Mouse (Mus musculus) mesoderm, embryonic 11.5 days (tissue): ENCODE measurements at regions not wholly inside any gene's neighbourhood (a gene's known extent, or its start where the extent isn't known, plus 50 kb on each side); places are given as distances from the start of the nearest gene placed in this dataset.
A peak's percentile ranks its signal among the peaks of the same experiment; 100 is the strongest.

ENCODE experiments used
- DNase-seq: peaks from one replicate; pipeline ENCODE4 v3.0.0-alpha.2; 2012; ENCODE audit warnings: low read depth, low spot score

DNA sequence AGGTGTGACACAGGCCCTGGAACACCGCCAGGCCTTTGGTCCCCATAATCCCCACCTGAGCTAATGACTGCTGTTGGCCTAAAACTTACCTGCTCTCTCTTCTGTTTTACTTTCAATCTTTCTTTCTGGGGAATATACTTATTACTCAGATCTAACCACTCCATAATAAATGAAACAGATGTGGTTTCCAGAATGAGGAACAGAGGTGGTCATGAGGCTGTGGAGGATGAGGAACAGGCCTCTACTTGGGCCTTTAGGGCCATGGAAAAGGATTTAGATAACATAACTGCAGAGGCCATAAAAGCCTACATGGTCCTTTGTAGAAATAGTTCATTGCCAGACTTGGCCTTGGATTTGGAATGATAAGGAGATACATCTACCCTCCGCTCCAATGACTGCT, 74.1 kb downstream of the B3gnt5 start:
- DNase-seq = no peak

DNA sequence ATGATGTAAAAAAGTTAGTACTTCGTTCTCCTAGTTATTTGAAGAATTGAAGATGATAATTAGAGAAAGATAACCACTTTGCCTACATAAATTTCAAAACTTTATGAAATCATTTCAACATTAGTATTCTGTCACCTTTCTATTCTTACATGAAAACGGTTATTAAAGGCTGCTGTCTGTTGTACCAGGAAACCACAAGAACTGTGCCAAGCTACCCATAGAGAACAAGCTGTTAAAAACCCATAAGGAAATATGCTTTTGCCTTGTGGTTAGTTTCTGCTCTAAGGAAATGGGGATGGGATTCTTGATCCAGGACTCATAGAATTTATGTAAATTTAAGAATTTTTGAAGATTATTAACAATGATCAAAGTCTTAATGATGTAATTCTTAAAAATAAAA, 74.7 kb downstream of the B3gnt5 start:
- no peak for DNase-seq

DNA sequence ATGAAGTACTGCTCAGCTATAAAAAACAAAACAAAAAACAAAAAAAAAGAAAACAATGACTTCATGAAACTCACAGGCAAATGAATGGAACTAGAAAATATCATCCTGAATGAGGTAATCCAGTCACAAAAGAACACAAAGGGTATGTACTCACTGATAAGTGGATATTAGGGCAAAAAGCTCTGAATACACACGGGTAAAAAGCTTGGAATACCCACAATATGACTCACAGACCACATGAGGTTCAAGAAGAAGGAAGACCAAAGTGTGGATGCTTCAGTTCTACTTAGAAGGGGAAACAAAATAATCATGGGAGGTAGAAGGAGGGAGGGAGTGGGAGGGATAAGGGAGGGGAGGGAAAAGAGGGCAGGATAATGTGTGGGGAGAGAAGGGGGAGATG, 79.8 kb downstream of the B3gnt5 start:
- no peak for DNase-seq

DNA sequence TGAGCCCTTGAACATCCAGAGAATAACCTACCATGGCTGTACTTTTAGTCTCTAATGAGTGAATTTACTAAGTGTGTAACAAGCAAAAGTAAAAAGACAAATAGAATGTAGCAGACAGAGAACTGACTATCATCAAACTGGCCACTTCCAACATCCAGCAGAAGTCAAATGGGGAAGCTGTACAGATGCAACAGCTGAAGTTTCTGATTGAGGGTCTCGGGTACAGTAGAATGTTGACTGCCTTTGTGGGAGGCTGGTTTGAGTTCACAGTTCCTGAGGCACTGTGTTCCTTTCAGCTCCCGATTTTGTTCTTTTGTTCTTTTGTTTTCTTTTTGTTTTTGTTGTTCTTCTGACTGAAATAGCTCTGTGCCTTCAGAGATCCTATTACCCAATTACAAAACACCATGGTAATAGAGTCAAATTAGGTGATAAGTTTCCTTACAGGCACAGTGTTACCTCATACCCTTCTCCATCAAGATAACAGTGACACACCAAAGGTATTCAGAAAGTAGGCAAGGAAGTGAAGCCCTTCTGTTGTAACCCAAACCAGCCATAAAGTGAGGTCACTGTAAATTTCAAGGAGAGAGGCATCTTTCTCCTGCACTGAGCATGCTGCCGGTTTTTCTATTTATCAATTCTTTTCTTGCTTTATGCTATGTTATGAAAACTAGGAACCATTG, 82.5 kb downstream of the B3gnt5 start:
- DNase-seq = no peak

DNA sequence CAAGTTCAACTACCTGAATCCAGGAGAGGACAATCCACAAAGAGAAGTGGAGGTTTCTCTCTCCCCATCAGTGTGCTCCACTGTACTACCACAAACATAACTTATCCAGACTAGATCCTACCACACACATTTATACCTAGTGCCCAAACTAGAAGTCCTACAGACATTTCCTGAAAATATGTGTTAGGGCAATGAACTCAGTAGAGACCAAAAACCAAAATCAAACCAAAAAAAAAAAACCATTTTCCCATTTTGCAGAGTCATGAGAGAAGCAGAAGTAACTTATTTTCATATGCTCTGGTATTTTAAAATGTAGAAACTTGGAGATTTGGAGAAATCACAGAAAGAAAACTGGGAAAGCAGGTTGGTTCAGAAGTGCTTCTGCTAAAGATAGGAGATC, 83.7 kb downstream of the B3gnt5 start:
- no peak for DNase-seq

DNA sequence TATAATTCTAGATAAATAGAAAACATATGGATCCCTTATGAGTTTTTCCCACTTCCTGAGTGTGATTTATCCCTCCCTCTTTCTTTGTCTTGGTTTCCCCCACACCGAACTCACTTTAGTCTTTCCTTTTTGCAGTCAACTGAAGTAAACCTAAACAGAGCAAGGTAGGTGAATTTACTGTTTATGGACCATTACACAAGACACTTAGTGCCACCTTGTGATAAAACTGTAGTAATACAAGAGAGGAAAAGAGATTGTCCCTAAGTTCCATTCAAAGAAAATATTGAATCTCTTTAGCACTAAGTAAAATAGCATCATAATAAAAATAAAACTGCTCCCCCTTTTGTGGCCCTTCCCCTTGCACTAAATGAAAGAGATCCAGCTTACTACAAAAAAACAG, 88.4 kb downstream of the B3gnt5 start:
- peak; percentile 6 for DNase-seq

DNA sequence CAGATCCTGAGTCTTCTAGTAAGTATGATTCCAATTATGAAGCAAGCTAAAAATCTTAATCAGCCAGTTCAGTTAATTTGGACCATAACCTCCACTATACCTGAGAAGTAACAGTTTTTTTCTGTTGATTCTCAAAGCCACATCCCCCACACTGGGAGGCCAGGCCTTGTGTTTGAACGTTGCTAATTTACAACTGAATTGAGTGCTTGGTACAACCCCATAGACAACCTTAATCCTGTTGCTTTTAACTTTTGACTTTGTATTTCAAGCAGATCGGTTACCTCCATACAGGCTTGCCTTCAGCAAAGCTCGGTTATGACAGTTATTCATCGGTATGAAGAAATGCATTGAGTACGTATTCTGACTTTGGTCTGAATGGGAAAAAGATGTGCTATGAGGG, 105.3 kb downstream of the B3gnt5 start:
- DNase-seq = no peak

DNA sequence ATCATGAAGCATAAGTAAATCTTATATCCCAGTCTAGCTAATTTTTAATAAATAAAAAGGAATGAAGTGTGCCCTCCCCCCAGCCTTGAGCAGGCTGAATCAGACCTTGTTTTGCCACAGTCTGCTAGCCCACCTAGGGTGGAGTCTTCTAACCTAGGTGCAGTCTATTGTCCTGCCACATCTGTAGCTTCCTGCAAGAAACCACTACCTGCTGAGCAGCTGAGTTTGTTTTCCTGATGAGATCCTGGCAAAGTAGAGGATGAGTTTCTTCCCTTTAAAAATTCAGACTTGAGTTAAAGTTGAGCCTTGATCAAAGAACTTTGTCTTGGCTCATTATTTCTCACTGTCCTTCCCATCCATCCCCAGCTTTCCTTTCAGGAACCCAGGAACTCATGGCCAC, 105.9 kb downstream of the B3gnt5 start:
- DNase-seq = no peak

DNA sequence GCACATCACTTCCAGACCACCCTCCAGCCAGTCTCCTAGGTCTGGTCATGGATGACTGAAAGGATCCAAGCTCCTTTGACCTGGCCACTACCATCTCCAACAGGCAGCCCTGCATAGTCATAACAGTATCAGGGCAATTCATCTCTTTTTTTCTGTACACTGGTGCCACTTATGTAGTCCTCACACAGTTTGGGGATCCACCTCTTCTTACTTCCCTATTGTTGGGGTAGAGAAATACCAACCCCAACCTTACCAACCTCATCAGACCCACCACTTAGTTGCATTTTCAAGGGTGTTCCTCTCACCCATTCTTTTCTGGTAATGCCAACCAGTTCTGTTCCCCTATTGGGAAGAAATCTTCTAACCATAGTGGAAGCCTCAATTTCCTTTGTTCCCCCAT, 109.4 kb downstream of the B3gnt5 start:
- DNase-seq = no peak

DNA sequence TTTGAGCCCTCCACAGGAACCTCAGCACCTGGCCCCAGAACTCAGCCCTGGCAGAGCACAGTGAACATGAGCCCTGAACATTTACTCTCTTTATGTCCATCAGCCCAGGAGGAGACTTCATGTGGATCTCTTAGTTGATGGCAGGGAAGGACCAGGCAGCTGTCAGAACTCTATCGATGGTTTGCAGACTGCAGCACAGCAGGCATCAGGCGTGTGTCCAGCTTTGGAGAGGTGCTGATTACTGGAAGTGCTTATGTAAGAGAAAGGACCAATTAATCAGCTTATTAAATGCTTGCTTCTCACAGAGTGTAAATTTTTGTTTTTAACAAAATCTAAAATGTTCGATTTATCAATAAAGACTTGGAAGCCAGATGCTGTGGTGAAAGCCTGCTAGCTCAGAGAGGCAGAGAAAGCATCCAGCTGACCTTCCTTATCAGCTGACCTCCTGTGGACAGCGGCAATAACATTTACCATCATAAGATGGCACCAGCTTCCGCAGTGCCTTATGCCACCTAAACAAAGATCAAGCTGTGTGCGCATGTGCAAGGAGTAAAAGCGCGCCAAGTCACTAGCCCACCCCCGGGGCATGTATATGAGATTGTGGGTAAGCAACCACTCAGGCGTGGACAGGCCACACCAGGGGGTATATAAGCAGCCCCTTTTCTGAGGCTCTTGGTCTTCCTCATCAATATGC, 105.8 kb downstream of the Klhl6 start:
- DNase-seq = no peak

DNA sequence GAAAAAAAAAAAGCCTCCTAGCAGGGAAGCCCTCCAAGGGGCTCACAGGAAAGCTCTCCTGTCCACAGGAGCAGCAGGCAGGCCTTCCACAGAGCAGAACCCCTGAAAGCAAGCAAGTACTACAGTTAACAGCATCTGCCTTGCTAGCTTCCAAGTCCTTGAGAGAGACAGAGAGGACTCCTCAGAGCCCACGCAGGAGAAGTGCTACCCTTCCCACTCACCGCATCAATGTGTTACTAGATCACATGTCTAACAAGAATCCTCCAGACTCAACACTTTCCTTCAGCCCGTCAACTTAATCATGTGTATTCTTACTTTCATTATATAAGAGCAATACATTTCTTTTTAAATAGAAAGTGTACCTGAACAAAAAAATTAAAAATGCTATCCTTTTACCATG, 99.9 kb downstream of the Klhl6 start:
- no peak for DNase-seq

DNA sequence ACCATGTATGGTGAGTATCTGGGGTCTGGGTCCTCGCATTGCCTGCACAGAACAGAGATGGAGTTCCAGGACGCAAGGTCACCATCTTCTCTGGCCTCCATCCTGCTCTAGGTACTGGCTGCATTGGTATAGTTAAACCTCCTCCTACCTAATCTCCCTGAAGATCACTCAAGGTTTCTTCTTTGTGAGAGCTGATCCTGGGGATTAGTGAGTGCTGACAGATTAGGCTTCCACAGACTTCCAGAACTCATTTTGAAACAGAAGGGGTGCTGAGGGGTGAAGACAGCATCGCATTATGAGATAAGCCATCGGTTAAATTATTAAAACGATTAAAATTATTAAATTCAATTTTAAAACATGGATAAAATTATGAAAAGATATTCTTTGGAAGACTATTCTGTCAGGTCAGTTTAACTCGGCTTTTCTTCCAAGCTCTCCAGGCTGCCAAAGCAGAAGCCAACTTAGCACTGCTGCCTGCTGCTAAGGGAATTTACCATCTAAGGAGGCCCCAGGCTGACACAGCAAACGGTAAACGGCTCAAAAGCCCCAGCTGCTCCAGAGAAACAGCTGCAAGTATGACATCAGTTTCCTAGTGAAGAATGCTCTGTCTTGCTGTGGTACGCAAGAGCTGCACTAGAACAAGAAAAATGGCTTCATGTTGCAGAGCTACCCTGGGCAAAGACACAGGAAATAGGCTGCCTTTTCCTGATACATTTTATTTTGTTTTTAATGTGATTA, 98.9 kb downstream of the Klhl6 start:
- peak; percentile 61 for DNase-seq

DNA sequence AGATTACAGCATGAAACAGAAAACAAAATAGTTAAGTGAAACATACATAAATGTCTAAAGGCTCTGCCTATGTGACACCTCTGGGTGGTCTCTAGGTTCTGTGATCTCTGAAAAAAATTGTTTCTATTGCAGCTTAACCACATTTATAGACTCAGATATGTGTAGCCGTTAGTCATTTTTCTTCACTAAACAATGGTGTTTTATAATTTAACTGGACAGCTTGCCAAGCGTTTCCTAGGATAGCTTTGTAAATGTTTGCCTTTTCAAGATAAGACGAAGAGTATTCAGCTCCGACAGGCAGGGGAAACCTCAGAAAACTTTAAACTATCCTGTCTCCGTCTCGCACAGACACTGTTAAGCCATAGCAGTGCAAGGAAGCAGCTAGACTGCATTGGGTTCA, 98.3 kb downstream of the Klhl6 start:
- no peak for DNase-seq

DNA sequence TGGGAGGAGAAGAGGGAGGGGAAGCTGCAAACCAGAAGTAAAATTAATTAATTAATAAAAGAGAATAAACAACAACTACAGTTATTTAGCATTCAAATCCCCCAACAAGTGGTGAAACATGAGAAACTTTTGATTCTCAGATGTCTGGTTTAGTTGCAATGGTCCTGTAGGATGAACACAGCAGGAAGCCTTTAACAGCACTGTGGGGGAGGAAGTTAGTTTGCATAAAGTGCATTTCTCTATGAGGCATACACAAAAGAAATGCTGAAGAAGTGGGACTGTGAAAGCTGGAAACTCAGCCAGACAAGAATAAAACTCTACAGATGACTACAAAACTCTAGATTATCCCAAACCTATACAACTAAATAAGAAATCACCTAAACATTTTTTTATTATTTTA, 96.2 kb downstream of the Klhl6 start:
- DNase-seq = no peak

DNA sequence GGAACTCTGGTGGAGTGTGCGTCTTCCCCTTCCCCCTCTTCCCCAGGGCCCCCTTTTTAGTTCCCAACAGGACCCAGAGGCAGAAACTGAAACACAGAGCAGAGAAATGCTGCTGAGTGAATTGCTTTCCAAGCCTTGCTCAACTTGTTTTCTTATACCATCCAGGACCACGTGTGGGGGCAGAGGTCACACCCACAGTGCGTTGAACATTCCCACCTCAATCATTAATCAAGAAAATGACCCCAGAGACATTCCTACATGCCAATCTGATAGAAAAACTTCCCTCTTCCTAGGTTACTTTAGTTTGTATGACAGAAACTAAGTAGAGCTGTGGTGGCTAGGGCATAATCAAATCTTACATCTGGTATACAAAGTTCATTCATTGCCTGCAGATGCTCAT, 93.3 kb downstream of the Klhl6 start:
- peak; percentile 69 for DNase-seq

DNA sequence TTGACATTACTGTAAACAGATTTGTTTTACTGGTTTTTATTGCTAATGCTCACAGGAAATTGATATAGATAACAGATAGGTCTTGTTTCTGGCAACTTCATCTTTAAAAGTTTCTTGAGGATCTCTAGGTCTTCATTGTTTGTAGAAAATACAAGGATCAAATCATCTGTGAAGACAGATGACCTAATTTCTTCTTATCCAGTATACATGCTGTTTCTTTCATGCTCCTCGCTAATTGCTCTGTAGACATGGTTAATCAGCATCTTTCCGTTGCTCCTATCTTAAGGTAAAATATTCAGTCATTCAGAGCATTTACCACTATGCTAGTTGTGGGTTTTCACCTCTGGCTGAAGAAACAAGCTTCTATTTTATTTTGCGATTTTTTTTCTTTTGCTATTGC, 91.4 kb downstream of the Klhl6 start:
- DNase-seq = no peak

DNA sequence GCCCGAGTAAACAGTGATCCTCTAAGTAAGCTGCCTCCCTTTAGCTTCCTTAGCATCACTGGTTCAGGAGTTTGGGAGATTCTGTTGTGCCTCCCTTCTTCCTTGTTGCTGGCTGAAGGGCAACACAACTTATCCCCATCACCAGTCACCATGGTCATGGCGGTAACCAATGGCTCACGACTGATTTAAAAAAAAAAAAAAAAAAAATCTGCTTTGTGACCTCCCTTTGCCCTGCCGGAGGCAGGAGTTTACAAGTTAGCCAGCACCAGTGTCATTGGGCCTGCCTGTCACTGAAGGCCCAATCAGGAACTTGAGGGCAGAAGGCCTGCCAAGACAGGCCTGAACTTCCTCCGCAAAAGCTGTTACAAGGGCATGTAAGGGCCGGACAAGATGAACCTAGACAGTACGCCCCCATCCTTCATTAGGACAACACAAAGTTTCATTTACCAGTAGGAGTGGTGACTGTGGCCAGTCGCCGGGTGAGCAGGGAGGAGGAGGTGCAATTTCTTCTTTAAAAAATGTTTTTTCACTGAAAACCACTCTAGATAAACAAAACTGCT, 88.3 kb downstream of the Klhl6 start:
- DNase-seq = no peak
